Comparison of ENCODE assay signal across 9 mouse cellular contexts in the genomic region with DNA sequence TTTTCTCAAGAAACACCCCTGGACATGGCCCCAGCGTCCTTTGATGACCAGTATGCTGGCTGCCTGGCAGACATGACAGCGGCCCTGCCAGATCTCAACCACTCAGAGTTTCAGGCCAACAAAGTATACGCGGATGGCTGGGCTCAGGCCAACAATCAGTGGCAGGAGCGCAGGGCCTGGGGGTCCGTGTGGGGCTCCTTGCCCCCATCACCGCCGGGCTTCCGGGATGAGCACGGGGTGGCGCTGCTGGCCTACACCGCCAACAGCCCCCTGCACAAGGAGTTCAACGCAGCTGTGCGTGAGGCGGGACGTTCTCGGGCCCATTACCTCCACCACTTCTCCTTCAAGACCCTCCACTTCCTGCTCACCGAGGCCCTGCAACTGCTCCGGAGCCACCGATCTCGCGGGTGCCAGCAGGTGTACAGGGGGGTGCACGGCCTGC. TPM values are rescaled to one million over a fixed set of nuclear protein-coding genes. Genes with fewer than 3 reads are reported as not detected.
DNase-seq lines count a peak whose midpoint lies in the region; ATAC-seq lines count a peak whose summit lies in the region.
"Had no signal": no experiment of that assay in that cellular context is flagged by ENCODE, and none has a peak within 500 bp of the region (broad histone marks: within the 10 kb centered on the region; RNA-seq: fewer than 3 reads in every experiment).

No protein-coding gene starts in this region.

- DNase-seq in cerebellum, postnatal 25 days, result peak; percentile 24 to 37
- peak; percentile 46 for DNase-seq in ES-CJ7 (ENCODE audit: low read depth, low spot score)
- DNase-seq in liver, embryonic 11.5 days (ENCODE audit: low spot score), result no peak
- DNase-seq in splenic B cell, adult 2 months (ENCODE audit: low read depth, low spot score), result peak; percentile 14
- no peak for DNase-seq in frontal cortex, postnatal 14 days (ENCODE audit: low spot score in 2 of 2)
- DNase-seq in adrenal gland, postnatal 36 days, result no peak

- H3K4me2 ChIP-seq in heart, embryonic 11.5 days, result peak overlapping the region; percentile 86
- peak overlapping the region; percentile 62 for H3K4me2 ChIP-seq in liver, embryonic 11.5 days

- peak overlapping the region; percentile 40 for H3K4me3 ChIP-seq in heart, embryonic 11.5 days (ENCODE audit: low read depth, low read length)
- H3K4me3 ChIP-seq in liver, embryonic 11.5 days (ENCODE audit: low read depth, low read length), result peak overlapping the region; percentile 34

- H3K9ac ChIP-seq in heart, embryonic 11.5 days (ENCODE audit: low read depth, low read length), result peak overlapping the region; percentile 68
- H3K9ac ChIP-seq in liver, embryonic 11.5 days (ENCODE audit: low read depth, low read length), result peak overlapping the region; percentile 44; the same call in 1 of the 2 replicates

- H3K4me1 ChIP-seq in heart, embryonic 11.5 days (ENCODE audit: control insufficient read depth, insufficient read depth, low read length), result peaks cover 11% of the 10 kb centered on the region
- H3K4me1 ChIP-seq in liver, embryonic 11.5 days (replicated peaks; ENCODE audit: control insufficient read depth, insufficient read depth, low read length), result peaks cover 9% of the 10 kb centered on the region; the same call in 1 of the 2 replicates

- 8% methylated on average over 23 of the region's 23 CpGs for WGBS in heart, embryonic 11.5 days (ENCODE audit: insufficient replicate concordance)
- 14% methylated on average over 23 of the region's 23 CpGs for WGBS in liver, embryonic 11.5 days

- H3K27ac ChIP-seq in heart, embryonic 11.5 days (ENCODE audit: low read depth, low read length), result no peak overlapping the region
- no peak overlapping the region for H3K27ac ChIP-seq in liver, embryonic 11.5 days (ENCODE audit: low read depth, low read length)

- no peaks in the 10 kb centered on the region for H3K9me3 ChIP-seq in heart, embryonic 11.5 days (replicated peaks; ENCODE audit: control insufficient read depth, low read length)
- H3K9me3 ChIP-seq in liver, embryonic 11.5 days (ENCODE audit: control insufficient read depth, low read length), result no peaks in the 10 kb centered on the region

- H3K36me3 ChIP-seq in heart, embryonic 11.5 days (ENCODE audit: control insufficient read depth, insufficient read depth, low read length), result no peaks in the 10 kb centered on the region
- H3K36me3 ChIP-seq in liver, embryonic 11.5 days (ENCODE audit: control insufficient read depth, insufficient read depth, low read length), result no peaks in the 10 kb centered on the region
- H3K36me3 ChIP-seq in splenic B cell, adult 2 months (ENCODE audit: control insufficient read depth, insufficient read depth, low read length, poor library complexity, severe bottlenecking), result no peaks in the 10 kb centered on the region

- no peaks in the 10 kb centered on the region for H3K27me3 ChIP-seq in heart, embryonic 11.5 days (ENCODE audit: control insufficient read depth, insufficient read depth, low read length)
- H3K27me3 ChIP-seq in liver, embryonic 11.5 days (replicated peaks; ENCODE audit: control insufficient read depth, insufficient read depth, low read length), result no peaks in the 10 kb centered on the region
- H3K27me3 ChIP-seq in splenic B cell, adult 2 months (ENCODE audit: control insufficient read depth, insufficient read depth, low read length, poor library complexity, severe bottlenecking), result no peaks in the 10 kb centered on the region; the same call in 1 of the 2 replicates

- no peak for ATAC-seq in cerebellum, adult (ENCODE audit: insufficient number of reproducible peaks, low FRiP score, low TSS enrichment)
- no peak for ATAC-seq in heart, embryonic 11.5 days (replicated peaks; ENCODE audit: insufficient number of reproducible peaks, low FRiP score, low TSS enrichment)
- ATAC-seq in liver, embryonic 11.5 days (replicated peaks; ENCODE audit: low FRiP score), result no peak

RNA-seq across cellular contexts. Expression of a gene that starts 2.6 kb away (rescaled TPM):
- polyA plus RNA-seq in heart, embryonic 11.5 days (2014; fragmentation: Nextera tagmentation; extraction: Ambion mirVana), result 0.84 and 1.9 TPM in 2 replicates
- polyA plus RNA-seq in liver, embryonic 11.5 days (2014; fragmentation: Nextera tagmentation; extraction: Ambion mirVana), result 0.58 and 0.78 TPM in 2 replicates
- total RNA-seq in adrenal gland, postnatal 36 days (2021), result not detected

RNA-seq across cellular contexts. Expression of a gene that starts 5.2 kb away (rescaled TPM):
- 9.5 and 9.8 TPM in 2 replicates for polyA plus RNA-seq in heart, embryonic 11.5 days (2014; fragmentation: Nextera tagmentation; extraction: Ambion mirVana)
- 0.38 and 1.1 TPM in 2 replicates for polyA plus RNA-seq in liver, embryonic 11.5 days (2014; fragmentation: Nextera tagmentation; extraction: Ambion mirVana)
- total RNA-seq in adrenal gland, postnatal 36 days (2021), result not detected

RNA-seq across cellular contexts. Expression of a gene that starts 9.9 kb away (rescaled TPM):
- polyA plus RNA-seq in heart, embryonic 11.5 days (2014; fragmentation: Nextera tagmentation; extraction: Ambion mirVana), result not detected in 2 replicates
- polyA plus RNA-seq in liver, embryonic 11.5 days (2014; fragmentation: Nextera tagmentation; extraction: Ambion mirVana), result not detected in 2 replicates
- total RNA-seq in adrenal gland, postnatal 36 days (2021), result not detected
- total RNA-seq: gastrocnemius, postnatal 4 days had no signal

RNA-seq across cellular contexts. Expression of a gene that starts 23.8 kb away (rescaled TPM):
- not detected in 2 replicates for polyA plus RNA-seq in heart, embryonic 11.5 days (2014; fragmentation: Nextera tagmentation; extraction: Ambion mirVana)
- polyA plus RNA-seq in liver, embryonic 11.5 days (2014; fragmentation: Nextera tagmentation; extraction: Ambion mirVana), result not detected in 2 replicates
- under 1 TPM in 1 of 2 experiments, not detected in 1; 0.46 TPM for total RNA-seq in adrenal gland, postnatal 36 days (2021)

RNA-seq across cellular contexts. Expression of a gene that starts 41.2 kb away (rescaled TPM):
- 0.70 and 1.4 TPM in 2 replicates for polyA plus RNA-seq in heart, embryonic 11.5 days (2014; fragmentation: Nextera tagmentation; extraction: Ambion mirVana)
- polyA plus RNA-seq in liver, embryonic 11.5 days (2014; fragmentation: Nextera tagmentation; extraction: Ambion mirVana), result 0.71 and 0.81 TPM in 2 replicates
- total RNA-seq in adrenal gland, postnatal 36 days (2021), result 1 to 10 TPM in 1 of 2 experiments, under 1 TPM in 1; 0.70 to 1.0 TPM

Comparison
In these comparisons a context has a peak if more than half of its experiments do, and no peak if none do; other contexts are left out.
1. DNase-seq: peak in cerebellum, postnatal 25 days (2 of 2), ES-CJ7 (single experiment) and splenic B cell, adult 2 months (single experiment); none in liver, embryonic 11.5 days (single experiment), frontal cortex, postnatal 14 days (0 of 2) and adrenal gland, postnatal 36 days (0 of 2).